Mouse (Mus musculus) C3H10T1/2 (cell line): ENCODE data around the gene Spon2. TPM values are rescaled to one million over a fixed set of nuclear protein-coding genes. Genes with fewer than 3 reads are reported as not detected.

Experiments
- polyA plus RNA-seq, 2 experiments: library from polyadenylated mRNA; unstranded; fragments of >200 nt; fragmentation: generic; extraction: Trizol; gene quantifications; one replicate each; pipeline ENCODE4 v1.2.1; 2012; ENCODE audit warnings: missing spikeins in 2 of 2

The Spon2 gene
- polyA plus RNA-seq = 100 to 1,000 TPM in 1 of 2 experiments, 10 to 100 TPM in 1; 22.5 to 546 TPM

DNA sequence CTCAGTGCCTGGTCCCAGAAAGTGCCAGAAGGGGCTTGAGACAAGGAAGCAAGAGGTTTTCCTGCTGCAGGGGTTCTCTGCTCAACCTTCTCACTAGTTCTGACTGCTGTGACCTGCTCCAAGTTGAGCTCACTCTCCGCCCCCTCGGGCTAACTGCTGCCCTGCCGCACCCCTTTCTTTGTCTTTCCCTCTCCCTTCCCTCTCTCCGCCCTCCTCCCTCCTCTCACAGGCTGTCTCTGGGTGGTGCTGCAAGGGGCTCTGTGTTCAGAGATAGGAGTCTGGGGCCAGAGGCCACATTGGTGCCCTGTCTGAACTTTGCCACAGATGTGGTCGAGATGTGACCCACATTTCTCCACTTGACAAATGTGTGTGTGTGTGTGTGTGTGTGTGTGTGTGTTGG, at the start of gene Spon2:
Gene Spon2 (minus strand): TSS at position 375 of the 400 bp plus-strand sequence.

Other genes with a start within 250 kb of the Spon2 start
- 100 to 1,000 TPM in 1 of 2 experiments, 10 to 100 TPM in 1; 65.8 to 113 TPM for gene Ywhah, start 199.6 kb downstream of the Spon2 start, polyA plus RNA-seq
- under 1 TPM; under 0.01 to 0.01 TPM for gene Slc5a1, start 114.2 kb downstream of the Spon2 start, polyA plus RNA-seq
- 100 to 1,000 TPM; 142 to 242 TPM for gene Ctbp1, start 56.5 kb upstream of the Spon2 start, polyA plus RNA-seq
- gene Maea, start 117.1 kb upstream of the Spon2 start, polyA plus RNA-seq = 100 to 1,000 TPM in 1 of 2 experiments, 10 to 100 TPM in 1; 30.6 to 112 TPM
- 1 to 10 TPM in 1 of 2 experiments, under 1 TPM in 1; 0.41 to 2.8 TPM for gene Uvssa, start 160.1 kb upstream of the Spon2 start, polyA plus RNA-seq
- not detected for gene Nkx1-1, start 215.5 kb upstream of the Spon2 start, polyA plus RNA-seq